Mouse (Mus musculus) kidney, postnatal 36 days (tissue): ENCODE data around the gene AU022252.
"Not testable (repeated sequence)": the region's sequence is repeated elsewhere in the genome, so short reads cannot be mapped to it uniquely, and the experiment has no call there.

Experiments used
- DNase-seq, 2 experiments: peaks; one replicate each; pipeline ENCODE4 v3.0.0; 2021 to 2022; ENCODE audit warnings: mixed read lengths in 2 of 2

Gene AU022252

GRCm38 (mm10) chr4:119232410-119233255 lies at the start of gene AU022252, which contains the start of gene P3h1:
Gene AU022252, minus strand, starts transcription at chr4:119232712.
Gene P3h1, plus strand, starts transcription at chr4:119232915.
- peak; percentile 100 for DNase-seq

- DNase-seq, result not testable (repeated sequence)
These were observed 46.3 kb upstream of the AU022252 start for GRCm38 (mm10) chr4:119278784-119279183.

GRCm38 (mm10) chr4:119275726-119276125 lies 43.2 kb upstream of the AU022252 start:
- no peak for DNase-seq

- DNase-seq, result peak in 1 of 2 experiments; percentile 56
These were observed 42.7 kb upstream of the AU022252 start for GRCm38 (mm10) chr4:119275226-119275625.

- DNase-seq, result peak in 1 of 2 experiments; percentile 49
These were observed 42.1 kb upstream of the AU022252 start for GRCm38 (mm10) chr4:119274627-119275026.

- DNase-seq, result no peak
These were observed 34.1 kb upstream of the AU022252 start for GRCm38 (mm10) chr4:119266606-119267005.

- DNase-seq, result no peak
These were observed 30.9 kb upstream of the AU022252 start for GRCm38 (mm10) chr4:119263459-119263858.

GRCm38 (mm10) chr4:119262483-119262882 lies 30.0 kb upstream of the AU022252 start:
- no peak for DNase-seq

GRCm38 (mm10) chr4:119261087-119261713 lies 28.7 kb upstream of the AU022252 start:
- no peak for DNase-seq

- DNase-seq, result peak in 1 of 2 experiments; percentile 35
These were observed 27.1 kb upstream of the AU022252 start for GRCm38 (mm10) chr4:119259344-119260254.

GRCm38 (mm10) chr4:119257083-119257482 lies 24.6 kb upstream of the AU022252 start:
- peak in 1 of 2 experiments; percentile 52 for DNase-seq

GRCm38 (mm10) chr4:119255351-119255750 lies 22.8 kb upstream of the AU022252 start, which contains the start of gene Cldn19:
Gene Cldn19, plus strand, starts transcription at chr4:119255414.
- peak in 1 of 2 experiments; percentile 34 for DNase-seq

- DNase-seq, result peak; percentile 58 to 63
These were observed 21.6 kb upstream of the AU022252 start for GRCm38 (mm10) chr4:119254012-119254618.

- DNase-seq, result no peak
These were observed 19.7 kb upstream of the AU022252 start for GRCm38 (mm10) chr4:119252025-119252808.

GRCm38 (mm10) chr4:119248407-119248965 lies 16.0 kb upstream of the AU022252 start:
- peak in 1 of 2 experiments; percentile 60 for DNase-seq

GRCm38 (mm10) chr4:119247462-119248235 lies 15.1 kb upstream of the AU022252 start:
- peak; percentile 80 to 94 for DNase-seq

- no peak for DNase-seq
These were observed 14.2 kb upstream of the AU022252 start for GRCm38 (mm10) chr4:119246688-119247225.

GRCm38 (mm10) chr4:119245961-119246360 lies 13.4 kb upstream of the AU022252 start:
- no peak for DNase-seq

GRCm38 (mm10) chr4:119245556-119245955 lies 13.0 kb upstream of the AU022252 start:
- DNase-seq, result peak in 1 of 2 experiments; percentile 56
